Mouse (Mus musculus) liver, embryonic 16.5 days (tissue): ENCODE data around the gene Rtl5. TPM values are rescaled to one million over a fixed set of nuclear protein-coding genes. Genes with fewer than 3 reads are reported as not detected.
A peak's percentile ranks its signal among the peaks of the same experiment; 100 is the strongest.

Experiments
- ATAC-seq: fragments of 200-750 bp; cut with Nextera tagmentation; 2 replicates; pipeline ENCODE4 v1.8.0; 2017; ENCODE audit warnings: low read depth, mild to moderate bottlenecking, moderate number of reproducible peaks, moderate library complexity
- H3K27ac ChIP-seq: fragments of 300-500 bp; sonication (generic); 2 replicates; pipeline ENCODE4 v1.5.1; 2014; ENCODE audit warnings: mild to moderate bottlenecking, low read length
- H3K27me3 ChIP-seq: fragments of 300-500 bp; sonication (generic); 2 replicates; pipeline ENCODE4 v1.6.1; 2014; ENCODE audit warnings: low read depth, low read length, mixed read lengths; ENCODE audit not compliant: control insufficient read depth, insufficient read depth
- H3K36me3 ChIP-seq: fragments of 300-500 bp; sonication (generic); 2 replicates; pipeline ENCODE4 v1.6.1; 2014; ENCODE audit warnings: mild to moderate bottlenecking; ENCODE audit not compliant: control insufficient read depth, insufficient read depth
- H3K4me1 ChIP-seq: fragments of 300-500 bp; sonication (generic); 2 replicates; pipeline ENCODE4 v1.6.1; 2014; ENCODE audit warnings: low read depth, low read length, mixed read lengths; ENCODE audit not compliant: control insufficient read depth
- H3K4me2 ChIP-seq: fragments of 300-500 bp; sonication (generic); 2 replicates; pipeline ENCODE4 v1.6.1; 2014; ENCODE audit warnings: low read depth, low read length, mixed read lengths
- H3K4me3 ChIP-seq: fragments of 300-500 bp; sonication (generic); 2 replicates; pipeline ENCODE4 v1.5.1; 2014; ENCODE audit warnings: low read depth, mild to moderate bottlenecking, low read length
- H3K9ac ChIP-seq: fragments of 300-500 bp; sonication (generic); 2 replicates; pipeline ENCODE4 v1.6.1; 2014; ENCODE audit warnings: low read depth, low read length
- H3K9me3 ChIP-seq: fragments of 300-500 bp; sonication (generic); replicated peaks from 2 replicates; pipeline ENCODE4 v1.6.1; 2016; ENCODE audit warnings: low read length; ENCODE audit not compliant: control insufficient read depth
- WGBS: fragments of 180-500 bp; shearing (Covaris S2); extraction: QIAGEN DNeasy Blood & Tissue Kit; methylation state at CpG from one replicate; pipeline ENCODE4 v1.1.7; 2014; ENCODE audit not compliant: insufficient replicate concordance; 5-methylcytosine and 5-hydroxymethylcytosine counted together
- polyA plus RNA-seq: library from polyadenylated mRNA; unstranded; fragments of >200 nt; fragmentation: Nextera tagmentation; extraction: Ambion mirVana; gene quantifications from 2 replicates; pipeline ENCODE4 v1.2.1, GENCODE M21; 2015

Gene Rtl5
- polyA plus RNA-seq, 1 experiment from 2014 or later: 0.13 TPM

DNA sequence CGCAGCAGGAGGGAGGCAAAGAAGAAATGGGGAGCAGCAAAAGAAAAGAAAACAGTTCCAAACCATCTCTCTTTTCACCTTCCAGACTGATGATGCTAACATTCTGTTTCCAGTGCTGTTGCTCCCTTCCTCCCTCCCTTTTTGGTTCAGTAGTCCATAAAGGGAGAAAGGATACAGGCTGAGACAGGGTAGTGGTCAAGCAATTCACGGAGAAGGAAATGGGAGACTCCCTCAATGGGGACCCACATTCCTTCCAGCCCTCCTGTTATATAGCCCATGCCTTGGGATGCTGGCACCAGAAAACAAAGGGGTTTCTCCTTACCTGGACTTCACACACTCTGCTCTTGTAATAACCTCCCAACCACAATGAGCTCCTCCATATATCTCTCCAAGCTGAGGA, 413 bp upstream of the Rtl5 start:
- H3K4me3 ChIP-seq: peak overlapping the region; percentile 44
- no peaks in the 10 kb centered on the region for H3K9me3 ChIP-seq
- no peaks in the 10 kb centered on the region for H3K36me3 ChIP-seq
- no peak overlapping the region for H3K27ac ChIP-seq
- no peak for ATAC-seq
- 23% methylated on average over 2 of the region's 2 CpGs for WGBS
- peaks cover 17% of the 10 kb centered on the region for H3K27me3 ChIP-seq
- peak overlapping the region; percentile 60 for H3K4me2 ChIP-seq
- no peak overlapping the region for H3K9ac ChIP-seq
- no peaks in the 10 kb centered on the region for H3K4me1 ChIP-seq

DNA sequence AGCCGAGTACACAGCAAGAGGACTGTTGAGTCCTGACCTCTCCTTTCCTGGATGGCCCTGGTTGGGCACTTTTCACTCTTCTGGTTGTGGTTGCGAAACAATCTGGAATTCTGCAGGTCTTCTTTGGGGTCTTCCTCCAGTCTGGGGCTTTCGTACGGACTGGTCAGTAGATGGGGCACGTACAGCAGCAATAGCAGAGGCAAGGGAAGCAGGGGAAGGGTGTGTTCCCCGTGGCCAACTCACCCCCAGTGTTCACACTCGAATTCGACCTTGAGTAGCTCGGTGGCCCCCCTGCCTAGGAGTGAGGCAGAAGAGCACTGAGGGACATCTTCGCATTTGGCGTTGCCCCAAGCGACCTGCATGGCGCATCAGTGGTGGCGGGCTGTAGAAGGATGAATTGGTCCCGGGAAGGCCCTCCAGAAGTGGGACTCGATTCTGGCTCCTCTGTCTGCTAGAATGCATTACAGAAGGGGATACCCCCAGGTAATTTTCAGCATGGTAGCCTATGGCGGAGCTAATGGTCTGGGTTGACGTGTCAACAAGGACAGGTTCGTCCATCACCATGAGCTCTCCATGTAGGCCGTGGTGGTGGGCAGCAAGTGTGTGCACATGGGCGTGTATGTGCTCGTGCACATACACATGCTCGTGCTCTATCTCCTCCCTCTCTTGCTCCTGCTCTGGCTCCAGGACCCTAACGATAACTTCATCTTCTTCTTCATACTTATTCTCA, 2.1 kb downstream of the Rtl5 start:
- H3K4me3 ChIP-seq: no peak overlapping the region
- no peak overlapping the region for H3K4me2 ChIP-seq
- no peaks in the 10 kb centered on the region for H3K4me1 ChIP-seq
- 75% methylated on average over 24 of the region's 24 CpGs for WGBS
- no peaks in the 10 kb centered on the region for H3K36me3 ChIP-seq
- no peak overlapping the region for H3K9ac ChIP-seq
- H3K27ac ChIP-seq: no peak overlapping the region
- peaks cover 17% of the 10 kb centered on the region for H3K27me3 ChIP-seq
- H3K9me3 ChIP-seq: no peaks in the 10 kb centered on the region
- no peak for ATAC-seq

DNA sequence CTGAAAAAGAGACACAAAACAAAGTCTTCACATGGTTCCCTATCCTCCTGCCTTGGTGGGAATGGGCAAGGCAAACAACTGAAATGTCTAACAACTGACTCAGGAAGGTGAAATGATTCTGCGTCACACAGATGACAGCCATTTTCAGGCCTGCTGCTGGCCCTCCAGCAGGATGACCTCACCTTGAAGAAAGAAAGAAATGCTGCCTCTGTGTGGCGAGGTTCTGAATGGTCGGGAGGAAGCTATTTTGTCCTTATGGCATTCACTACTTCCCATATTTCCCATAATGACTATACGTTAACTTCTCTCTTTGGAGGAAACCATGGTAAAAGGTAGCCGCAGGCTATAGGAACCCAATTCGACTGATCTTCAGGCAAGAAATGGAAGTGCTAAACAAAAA, 4.0 kb downstream of the Rtl5 start:
- 57% methylated on average over 6 of the region's 6 CpGs for WGBS
- H3K9me3 ChIP-seq: no peaks in the 10 kb centered on the region
- H3K4me2 ChIP-seq: no peak overlapping the region
- no peak overlapping the region for H3K9ac ChIP-seq
- H3K27me3 ChIP-seq: peaks cover 15% of the 10 kb centered on the region
- no peak overlapping the region for H3K27ac ChIP-seq
- no peak overlapping the region for H3K4me3 ChIP-seq
- H3K4me1 ChIP-seq: no peaks in the 10 kb centered on the region
- ATAC-seq: no peak
- no peaks in the 10 kb centered on the region for H3K36me3 ChIP-seq

DNA sequence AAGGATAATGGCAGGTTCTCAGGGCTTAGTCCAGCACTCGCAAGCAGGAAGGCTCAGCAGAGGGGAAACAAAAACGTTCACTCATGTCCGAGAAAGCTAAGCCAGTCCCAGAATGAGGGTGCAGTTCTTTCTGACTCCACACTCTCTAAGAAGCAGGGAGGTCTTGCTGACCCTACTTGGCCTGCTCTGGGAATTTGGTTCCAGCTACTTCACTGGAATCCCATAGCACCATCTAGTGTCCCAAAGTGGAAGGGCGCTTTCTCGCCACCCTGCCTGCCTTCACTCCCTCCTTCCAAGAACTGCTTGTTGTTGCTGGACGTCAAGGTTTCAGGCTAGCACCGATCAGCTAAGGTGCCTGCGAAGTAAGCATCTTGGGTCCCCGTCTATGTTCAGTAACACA, 5.0 kb downstream of the Rtl5 start:
- Histone ChIP-seq H3K4me2 (no peak overlapping the region), H3K9me3 (no peaks in the 10 kb centered on the region), H3K4me3 (no peak overlapping the region), H3K4me1 (no peaks in the 10 kb centered on the region), H3K9ac (no peak overlapping the region), H3K27me3 (peaks cover 8% of the 10 kb centered on the region), H3K27ac (no peak overlapping the region), H3K36me3 (no peaks in the 10 kb centered on the region)
- ATAC-seq: no peak
- WGBS: 23% methylated on average over 9 of the region's 9 CpGs

DNA sequence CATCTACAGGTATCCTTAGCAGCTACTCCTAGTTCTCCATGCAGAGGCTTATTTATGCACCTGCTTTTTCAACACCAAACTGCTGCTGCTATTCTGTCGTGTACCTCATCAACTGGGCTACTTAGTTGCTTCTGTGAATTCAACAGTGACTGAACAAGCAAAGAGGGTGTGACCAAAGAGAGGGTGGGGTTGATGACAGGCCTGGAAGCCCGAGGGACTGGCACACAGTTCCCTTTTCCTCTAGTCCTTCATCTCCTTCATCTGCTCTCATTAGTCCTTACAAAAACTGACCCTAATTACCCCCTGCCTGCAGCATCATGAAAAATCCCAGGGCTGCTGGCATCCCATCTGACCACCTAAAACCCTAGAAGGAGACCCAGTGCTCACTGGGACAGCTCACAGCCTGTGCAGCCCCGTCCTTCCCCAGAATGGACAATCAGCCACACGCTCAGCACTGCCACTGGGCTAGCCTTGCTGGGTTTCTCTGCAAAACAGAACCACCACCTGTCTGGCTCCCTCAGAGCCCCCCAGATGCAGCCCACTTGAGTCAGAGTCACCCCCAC, 5.8 kb downstream of the Rtl5 start:
- H3K9ac ChIP-seq: no peak overlapping the region
- peaks cover under 1% of the 10 kb centered on the region; the same call in 1 of the 2 replicates for H3K27me3 ChIP-seq
- 49% methylated on average over 4 of the region's 4 CpGs for WGBS
- no peaks in the 10 kb centered on the region for H3K4me1 ChIP-seq
- H3K9me3 ChIP-seq: no peaks in the 10 kb centered on the region
- no peak for ATAC-seq
- H3K27ac ChIP-seq: no peak overlapping the region
- no peak overlapping the region for H3K4me2 ChIP-seq
- no peaks in the 10 kb centered on the region for H3K36me3 ChIP-seq
- no peak overlapping the region for H3K4me3 ChIP-seq

DNA sequence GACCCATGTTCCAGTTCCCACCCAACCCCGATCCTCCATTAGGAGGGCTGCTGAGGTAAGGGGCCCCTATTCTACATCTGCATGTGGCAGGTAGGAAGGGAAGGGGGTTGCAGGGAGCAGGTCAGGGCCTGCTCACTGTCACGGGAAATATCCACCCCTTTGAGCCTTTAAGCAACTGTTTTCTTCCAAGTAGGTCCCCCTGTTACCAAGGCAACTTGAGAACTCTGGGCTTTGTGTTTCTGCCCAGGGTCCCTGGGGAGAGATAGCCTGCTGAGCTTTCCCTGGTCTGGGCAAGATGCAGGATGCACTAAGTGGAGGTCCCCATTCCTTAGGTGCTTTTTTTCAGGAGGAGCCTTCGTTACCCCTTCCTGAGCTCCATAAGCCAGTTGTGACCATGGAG, 7.0 kb downstream of the Rtl5 start:
- no peak overlapping the region for H3K27ac ChIP-seq
- no peaks in the 10 kb centered on the region; the same call in 1 of the 2 replicates for H3K27me3 ChIP-seq
- H3K4me2 ChIP-seq: no peak overlapping the region
- H3K9me3 ChIP-seq: no peaks in the 10 kb centered on the region
- no peak overlapping the region for H3K9ac ChIP-seq
- H3K36me3 ChIP-seq: no peaks in the 10 kb centered on the region
- no peak overlapping the region for H3K4me3 ChIP-seq
- ATAC-seq: no peak
- 51% methylated on average over 3 of the region's 3 CpGs for WGBS
- H3K4me1 ChIP-seq: no peaks in the 10 kb centered on the region

DNA sequence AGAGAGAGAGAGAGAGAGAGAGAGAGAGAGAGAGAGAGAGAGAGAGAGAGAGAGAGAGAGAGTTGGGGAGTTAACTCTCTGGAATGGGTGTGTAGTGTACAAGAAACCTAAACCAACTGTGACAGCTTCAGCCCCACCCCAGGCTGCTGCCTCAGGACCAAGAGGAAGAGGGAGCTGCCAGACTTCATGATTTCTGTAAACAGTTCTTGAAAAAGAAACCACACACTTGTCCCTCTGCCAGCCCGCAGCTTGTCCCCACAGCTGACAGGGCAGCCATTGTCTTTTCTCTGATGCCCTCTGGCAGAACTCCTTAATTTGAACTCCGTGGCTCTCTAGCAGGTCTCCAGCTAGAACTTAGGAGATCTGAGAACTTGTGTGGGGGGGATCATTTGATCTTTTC, 10.2 kb downstream of the Rtl5 start:
- no peak for ATAC-seq
- 23% methylated on average over 2 of the region's 2 CpGs for WGBS
- Histone ChIP-seq H3K9ac (no peak overlapping the region), H3K4me2 (no peak overlapping the region), H3K27ac (no peak overlapping the region), H3K9me3 (no peaks in the 10 kb centered on the region), H3K4me3 (no peak overlapping the region), H3K27me3 (no peaks in the 10 kb centered on the region; the same call in 1 of the 2 replicates), H3K4me1 (no peaks in the 10 kb centered on the region), H3K36me3 (no peaks in the 10 kb centered on the region)

DNA sequence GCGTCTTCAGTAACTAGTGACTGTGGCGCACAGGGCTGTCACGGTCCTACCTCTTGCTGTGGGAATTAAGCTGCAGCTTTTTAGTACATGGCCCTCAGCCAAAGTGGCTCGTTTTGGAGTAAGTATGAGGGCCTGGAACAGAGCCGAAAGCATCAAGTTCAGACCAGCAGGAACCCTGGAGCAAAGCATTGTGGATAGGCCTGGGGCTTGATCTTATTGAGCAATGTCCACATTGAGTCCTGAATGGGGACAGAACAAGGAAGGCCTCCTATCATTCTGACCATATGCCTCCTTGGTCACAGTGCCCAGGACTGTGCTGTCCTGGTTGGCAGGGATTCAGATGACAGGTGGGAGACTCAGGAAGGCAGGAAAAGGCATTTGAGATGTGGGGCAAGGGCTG, 10.9 kb downstream of the Rtl5 start:
- 74% methylated on average over 5 of the region's 5 CpGs for WGBS
- ATAC-seq: no peak

DNA sequence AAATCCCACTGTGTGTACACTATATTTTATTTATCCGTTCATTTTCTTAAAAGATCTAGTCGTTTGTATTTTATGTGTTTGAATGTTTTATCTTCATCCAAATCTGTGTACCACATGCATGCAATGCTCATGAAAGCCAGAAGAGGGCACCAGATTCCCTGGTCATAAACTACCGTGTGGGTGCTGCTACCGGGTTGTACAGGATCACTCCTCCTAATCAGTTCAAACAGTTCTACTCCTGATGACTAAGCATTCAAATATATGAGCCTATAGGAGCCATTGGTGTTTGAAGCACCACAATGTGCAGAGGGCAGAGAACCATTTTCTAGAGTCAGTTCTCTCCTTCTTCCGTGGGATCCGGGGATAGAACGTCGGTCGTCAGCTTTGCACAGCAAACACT, 11.7 kb downstream of the Rtl5 start:
- no peaks in the 10 kb centered on the region; the same call in 1 of the 2 replicates for H3K27me3 ChIP-seq
- H3K4me2 ChIP-seq: no peak overlapping the region
- no peaks in the 10 kb centered on the region for H3K4me1 ChIP-seq
- no peaks in the 10 kb centered on the region for H3K36me3 ChIP-seq
- ATAC-seq: peak; percentile 78
- 40% methylated on average over 9 of the region's 9 CpGs for WGBS
- H3K9ac ChIP-seq: no peak overlapping the region
- no peaks in the 10 kb centered on the region for H3K9me3 ChIP-seq
- no peak overlapping the region for H3K4me3 ChIP-seq
- no peak overlapping the region for H3K27ac ChIP-seq

More for the DNA sequence above, 10.9 kb downstream of the Rtl5 start:
- Histone ChIP-seq H3K27me3 (no peaks in the 10 kb centered on the region; the same call in 1 of the 2 replicates), H3K9ac (no peak overlapping the region), H3K4me2 (no peak overlapping the region), H3K36me3 (no peaks in the 10 kb centered on the region), H3K27ac (no peak overlapping the region), H3K4me3 (no peak overlapping the region), H3K4me1 (no peaks in the 10 kb centered on the region), H3K9me3 (no peaks in the 10 kb centered on the region)
